Mouse (Mus musculus): ENCODE measurements at regions not wholly inside any gene's neighbourhood (a gene's known extent, or its start where the extent isn't known, plus 50 kb on each side); places are given as distances from the start of the nearest gene placed in this dataset.

- DNase-seq, result no peak
Measured at GRCm38 (mm10) chr2:28287210-28287860, 94.5 kb downstream of the Olfm1 start.

GRCm38 (mm10) chr2:28289339-28289738, 96.5 kb downstream of the Olfm1 start:
- DNase-seq, result no peak

GRCm38 (mm10) chr2:28289860-28290471, 97.2 kb downstream of the Olfm1 start:
- DNase-seq, result no peak

GRCm38 (mm10) chr2:28294509-28294908, 101.7 kb downstream of the Olfm1 start:
- DNase-seq, result peak; percentile 20

GRCm38 (mm10) chr2:28296183-28296582, 103.4 kb downstream of the Olfm1 start:
- DNase-seq, result no peak

- DNase-seq, result no peak
Measured at GRCm38 (mm10) chr2:28298738-28299137, 105.9 kb downstream of the Olfm1 start.

GRCm38 (mm10) chr2:28299346-28299745, 106.6 kb downstream of the Olfm1 start:
- no peak for DNase-seq

GRCm38 (mm10) chr2:28301313-28301712, 108.5 kb downstream of the Olfm1 start:
- DNase-seq, result no peak

GRCm38 (mm10) chr2:28303936-28304335, 111.1 kb downstream of the Olfm1 start:
- DNase-seq, result no peak

GRCm38 (mm10) chr2:28304712-28305111, 111.9 kb downstream of the Olfm1 start:
- DNase-seq, result peak; percentile 47

GRCm38 (mm10) chr2:28309122-28309521, 116.3 kb downstream of the Olfm1 start:
- no peak for DNase-seq

GRCm38 (mm10) chr2:28312212-28312611, 119.4 kb downstream of the Olfm1 start:
- no peak for DNase-seq

- DNase-seq, result no peak
Measured at GRCm38 (mm10) chr2:28325502-28325901, 121.1 kb upstream of the Ppp1r26 start.

- no peak for DNase-seq
Measured at GRCm38 (mm10) chr2:28326056-28326455, 120.5 kb upstream of the Ppp1r26 start.

- no peak for DNase-seq
Measured at GRCm38 (mm10) chr2:28326682-28327081, 119.9 kb upstream of the Ppp1r26 start.

GRCm38 (mm10) chr2:28329130-28329529, 117.5 kb upstream of the Ppp1r26 start:
- DNase-seq, result no peak

- DNase-seq, result no peak
Measured at GRCm38 (mm10) chr2:28335141-28335789, 111.3 kb upstream of the Ppp1r26 start.

GRCm38 (mm10) chr2:28335810-28336209, 110.8 kb upstream of the Ppp1r26 start:
- DNase-seq, result no peak

GRCm38 (mm10) chr2:28336349-28337309, 110.0 kb upstream of the Ppp1r26 start:
- DNase-seq, result no peak

GRCm38 (mm10) chr2:28337561-28337960, 109.0 kb upstream of the Ppp1r26 start:
- DNase-seq, result no peak

- DNase-seq, result no peak
Measured at GRCm38 (mm10) chr2:28341304-28341703, 105.3 kb upstream of the Ppp1r26 start.

GRCm38 (mm10) chr2:28348453-28348852, 98.1 kb upstream of the Ppp1r26 start:
- DNase-seq, result no peak

- DNase-seq, result no peak
Measured at GRCm38 (mm10) chr2:28349911-28350310, 96.7 kb upstream of the Ppp1r26 start.

All from kidney, adult 18-20 months (tissue).